Mouse (Mus musculus) retina, embryonic 14.5 days (tissue): ENCODE measurements around the gene Olfr1359.

Experiments
- DNase-seq: peaks from one replicate; pipeline ENCODE4 v3.0.0-alpha.2; 2015; ENCODE audit warnings: low spot score

Olfr1359 gene

DNA sequence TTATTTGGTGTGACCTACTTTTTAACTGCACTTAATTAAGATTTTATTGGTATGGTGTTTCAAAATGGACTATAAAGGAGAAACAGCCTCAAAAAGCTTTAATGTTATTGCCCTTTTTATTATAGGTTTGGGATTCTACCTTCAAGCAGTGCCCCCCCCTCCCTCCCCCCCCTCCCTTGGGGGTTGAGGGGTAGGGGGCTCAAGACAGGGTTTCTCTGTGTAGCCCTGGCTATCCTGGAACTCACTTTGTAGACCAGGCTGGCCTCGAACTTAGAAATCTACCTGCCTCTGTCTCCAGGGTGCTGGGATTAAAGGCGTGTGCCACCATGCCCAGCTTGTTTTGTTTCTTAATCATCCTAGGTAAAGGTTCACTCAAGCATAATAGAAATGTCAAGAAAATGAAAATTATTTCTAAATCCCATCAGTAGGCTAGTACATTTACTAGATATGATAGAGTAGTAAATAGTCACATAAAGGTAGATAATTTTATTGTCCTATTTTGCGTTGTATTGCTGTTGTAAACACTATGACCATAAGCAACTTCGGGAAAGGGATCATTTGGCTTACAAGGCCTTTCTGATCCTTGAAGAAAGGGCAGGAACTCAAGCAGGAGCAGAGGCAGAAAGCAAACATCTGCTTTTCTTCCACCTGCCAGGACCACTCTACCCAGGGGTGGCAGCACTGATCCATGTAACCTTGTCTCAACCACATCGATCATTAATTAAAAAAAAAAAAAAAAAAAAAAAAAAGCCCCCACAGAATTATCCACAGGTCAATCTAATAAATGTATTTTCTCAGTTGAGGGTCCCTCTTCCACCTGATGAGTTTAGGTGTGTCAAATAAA is 25.3 kb downstream of the Olfr1359 start:
- DNase-seq: no peak

DNA sequence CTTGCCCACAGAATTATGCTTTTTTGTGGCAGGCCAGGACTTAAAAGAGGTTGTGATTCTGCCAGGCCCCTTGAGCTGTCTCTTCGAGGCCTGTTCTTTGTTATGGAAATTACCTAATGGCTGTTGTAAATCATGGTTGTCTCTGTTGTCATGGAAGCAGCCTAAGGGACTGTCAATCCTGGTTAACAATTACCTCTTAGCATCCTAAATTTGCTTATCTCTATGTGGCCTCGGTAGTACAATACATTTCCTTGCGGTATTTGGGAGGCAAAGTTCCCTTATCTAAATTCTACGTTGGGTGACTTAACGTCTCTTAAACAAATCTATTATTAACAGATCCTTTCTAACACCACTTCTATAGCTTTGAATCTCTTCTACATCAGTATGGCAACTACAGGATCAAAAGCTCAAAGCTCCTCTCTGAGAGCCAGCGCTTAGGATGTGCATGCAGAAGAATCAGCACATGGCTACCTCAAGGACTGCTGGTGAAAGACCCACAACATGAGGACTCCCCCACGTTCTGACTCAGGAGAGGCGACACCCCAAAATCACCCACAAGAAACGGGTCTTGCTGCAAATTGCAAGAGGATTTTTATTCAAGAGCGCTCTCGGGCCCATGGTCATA is 30.1 kb downstream of the Olfr1359 start:
- DNase-seq: no peak

DNA sequence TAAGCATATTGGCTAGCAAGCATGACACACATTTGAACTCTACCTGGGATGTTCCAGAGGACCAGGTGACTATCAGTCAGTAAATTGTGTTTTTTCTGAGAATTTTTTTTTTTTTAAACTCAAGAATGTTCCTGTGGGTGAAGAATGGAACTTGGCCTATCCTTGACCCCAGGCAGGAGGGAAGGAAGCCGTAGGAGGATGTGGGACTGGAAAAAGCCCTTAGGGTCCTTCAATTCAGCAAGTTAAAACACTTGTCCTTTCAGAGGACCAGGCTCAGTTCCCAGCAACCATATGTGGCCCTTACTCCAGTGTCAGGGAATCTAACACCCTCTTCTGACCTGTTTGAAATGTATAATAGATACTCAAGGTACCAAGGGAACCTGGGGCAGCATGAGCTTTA is 31.6 kb downstream of the Olfr1359 start:
- no peak for DNase-seq

DNA sequence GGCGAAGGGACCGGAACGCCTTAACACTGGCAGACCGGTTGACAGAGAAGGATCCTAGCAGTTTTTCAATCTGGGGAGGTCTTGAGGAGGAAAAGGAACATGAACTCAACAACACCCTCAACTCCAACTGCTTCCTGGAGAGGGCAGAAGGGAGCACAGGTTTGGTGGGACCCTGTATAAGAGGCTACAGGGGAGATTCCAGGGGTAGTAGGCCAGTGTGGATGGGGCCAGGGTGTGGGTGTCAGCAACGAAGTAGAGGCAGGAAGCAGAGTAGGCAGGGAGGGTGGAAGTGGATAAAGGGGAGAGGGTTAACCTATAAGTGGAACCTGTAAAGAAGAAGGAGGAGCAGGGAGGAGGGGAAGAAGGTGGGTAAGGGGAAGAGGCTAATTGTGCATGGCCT is 35.6 kb downstream of the Olfr1359 start:
- DNase-seq: peak; percentile 37

DNA sequence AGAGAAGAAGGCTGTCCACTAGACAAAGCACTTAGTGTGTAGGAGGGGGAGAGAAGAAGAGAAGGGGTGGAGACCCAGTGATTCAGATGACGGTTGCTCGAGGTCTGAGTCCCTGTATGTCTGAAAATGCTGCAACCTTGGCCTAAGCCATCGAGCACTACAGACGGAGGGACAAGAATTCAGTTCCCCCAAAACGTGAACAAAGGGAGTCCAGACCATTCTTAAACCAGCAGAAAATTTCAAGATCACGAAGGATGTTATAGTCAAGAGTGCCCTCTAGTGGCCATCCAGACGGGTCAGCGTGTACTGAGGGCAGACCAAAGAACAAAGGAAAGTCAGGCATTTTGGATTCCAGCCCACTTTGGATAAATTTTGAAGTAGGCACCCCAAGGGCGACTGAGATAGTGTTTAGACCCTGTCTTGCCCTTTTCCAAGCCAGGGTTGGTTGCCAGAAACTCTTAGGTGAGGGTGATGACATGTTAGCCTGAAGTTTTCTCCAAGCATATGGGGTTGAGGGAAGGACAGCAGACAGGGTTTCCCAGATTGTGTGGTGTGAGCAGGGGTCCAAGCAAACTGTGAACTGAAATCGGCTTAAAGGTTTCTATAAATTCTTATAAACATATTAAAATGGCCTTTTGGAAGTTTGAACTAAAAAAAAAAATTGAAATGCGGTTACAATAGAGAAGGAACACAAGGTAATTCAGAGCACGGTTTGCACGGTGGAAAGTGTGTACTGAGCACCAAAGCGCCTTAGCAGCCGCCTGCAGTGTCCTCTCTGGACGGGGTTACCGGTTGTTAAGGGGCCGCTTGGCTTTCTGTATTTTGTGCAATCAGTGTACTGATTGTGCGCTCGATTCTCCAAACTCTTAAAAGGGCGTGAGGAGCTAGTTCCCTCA is 36.3 kb downstream of the Olfr1359 start:
- DNase-seq: peak; percentile 98

DNA sequence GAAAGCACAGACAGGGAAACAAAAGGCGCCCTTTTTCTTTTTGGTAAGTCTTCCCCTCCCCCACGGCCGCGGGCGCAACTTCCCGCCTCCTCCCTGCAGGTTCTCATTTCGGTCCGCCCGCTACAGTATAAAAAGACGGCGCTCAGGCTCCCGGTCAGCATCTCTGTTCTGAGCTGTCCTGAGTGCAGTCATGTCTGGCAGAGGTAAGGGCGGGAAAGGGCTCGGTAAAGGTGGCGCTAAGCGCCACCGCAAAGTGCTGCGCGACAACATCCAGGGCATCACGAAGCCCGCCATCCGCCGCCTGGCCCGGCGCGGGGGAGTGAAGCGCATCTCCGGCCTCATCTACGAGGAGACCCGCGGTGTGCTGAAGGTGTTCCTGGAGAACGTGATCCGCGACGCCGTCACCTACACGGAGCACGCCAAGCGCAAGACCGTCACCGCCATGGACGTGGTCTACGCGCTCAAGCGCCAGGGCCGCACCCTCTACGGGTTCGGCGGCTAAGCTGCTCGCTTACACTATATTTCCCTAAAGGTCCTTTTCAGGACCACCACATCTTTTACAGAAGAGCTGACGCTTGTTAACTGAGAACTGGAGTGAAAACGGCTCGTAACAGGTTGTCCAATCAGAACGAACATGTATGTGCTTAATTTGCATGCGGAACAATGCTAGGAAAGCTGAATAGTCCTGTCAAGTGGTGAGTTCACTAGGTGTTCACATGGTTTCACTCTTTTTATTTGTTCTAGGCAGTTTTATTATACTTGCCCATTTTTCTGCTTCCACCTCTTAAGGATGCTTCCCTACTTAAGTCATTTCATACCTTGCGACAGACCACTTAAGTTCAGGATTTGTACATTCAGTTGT is 37.2 kb downstream of the Olfr1359 start, which contains the start of gene Hist1h4j:
Hist1h4j (plus strand) TSS at position 159 of the 862 bp plus-strand sequence.
- DNase-seq: peak; percentile 93

DNA sequence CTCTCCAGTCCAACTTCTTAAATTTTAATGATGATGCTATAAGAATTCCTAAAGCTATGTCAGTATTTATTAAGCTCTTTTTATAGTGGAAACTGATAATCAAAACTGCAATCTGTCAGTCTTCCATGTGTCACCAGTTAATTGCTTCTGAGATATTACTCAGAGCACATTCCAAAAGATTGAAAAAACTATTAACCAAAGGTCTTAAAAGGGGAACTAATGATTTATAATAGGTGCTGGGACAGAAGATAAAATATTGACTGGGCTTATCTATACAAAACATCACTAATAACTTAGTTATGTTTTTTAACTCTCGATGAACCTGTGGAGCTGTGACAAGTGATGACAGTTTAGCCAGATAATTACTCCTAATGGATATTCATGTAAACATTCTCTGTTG is 47.1 kb downstream of the Olfr1359 start:
- DNase-seq: no peak

DNA sequence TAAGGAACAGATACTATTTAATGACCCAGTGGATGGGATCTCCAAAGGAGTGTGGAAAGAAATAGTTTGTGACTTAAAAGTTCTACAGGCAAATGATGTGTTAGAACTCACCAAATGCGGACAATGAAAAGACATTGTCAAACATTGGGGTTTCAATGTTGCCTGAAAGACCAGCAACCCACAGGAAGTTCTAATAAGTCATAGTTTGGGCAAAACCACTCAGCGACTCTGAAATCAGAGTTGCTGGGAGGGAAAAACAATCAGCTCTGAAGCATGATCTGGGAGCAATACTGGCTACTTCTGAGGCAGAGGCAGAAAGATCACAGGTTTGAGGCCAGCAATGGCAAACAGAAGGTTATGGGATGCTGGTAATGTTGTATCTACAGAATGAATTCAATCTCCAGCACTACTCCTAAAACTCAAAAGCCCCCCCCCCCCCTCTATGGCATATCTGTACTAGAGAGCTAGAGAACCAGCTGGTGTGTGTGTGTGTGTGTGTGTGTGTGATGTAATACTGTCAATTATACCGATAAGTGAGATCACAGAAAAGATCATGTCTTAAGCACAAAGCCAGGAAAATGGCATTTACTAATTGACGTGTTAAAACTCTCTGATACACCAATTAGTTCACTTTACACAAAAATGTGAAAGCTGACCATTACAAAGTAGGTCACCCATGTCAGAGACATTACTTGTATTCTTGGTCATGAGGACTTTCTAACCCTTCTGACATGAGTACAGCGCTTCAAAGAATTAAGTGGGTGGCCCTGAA is 51.7 kb downstream of the Olfr1359 start:
- DNase-seq: peak; percentile 66

DNA sequence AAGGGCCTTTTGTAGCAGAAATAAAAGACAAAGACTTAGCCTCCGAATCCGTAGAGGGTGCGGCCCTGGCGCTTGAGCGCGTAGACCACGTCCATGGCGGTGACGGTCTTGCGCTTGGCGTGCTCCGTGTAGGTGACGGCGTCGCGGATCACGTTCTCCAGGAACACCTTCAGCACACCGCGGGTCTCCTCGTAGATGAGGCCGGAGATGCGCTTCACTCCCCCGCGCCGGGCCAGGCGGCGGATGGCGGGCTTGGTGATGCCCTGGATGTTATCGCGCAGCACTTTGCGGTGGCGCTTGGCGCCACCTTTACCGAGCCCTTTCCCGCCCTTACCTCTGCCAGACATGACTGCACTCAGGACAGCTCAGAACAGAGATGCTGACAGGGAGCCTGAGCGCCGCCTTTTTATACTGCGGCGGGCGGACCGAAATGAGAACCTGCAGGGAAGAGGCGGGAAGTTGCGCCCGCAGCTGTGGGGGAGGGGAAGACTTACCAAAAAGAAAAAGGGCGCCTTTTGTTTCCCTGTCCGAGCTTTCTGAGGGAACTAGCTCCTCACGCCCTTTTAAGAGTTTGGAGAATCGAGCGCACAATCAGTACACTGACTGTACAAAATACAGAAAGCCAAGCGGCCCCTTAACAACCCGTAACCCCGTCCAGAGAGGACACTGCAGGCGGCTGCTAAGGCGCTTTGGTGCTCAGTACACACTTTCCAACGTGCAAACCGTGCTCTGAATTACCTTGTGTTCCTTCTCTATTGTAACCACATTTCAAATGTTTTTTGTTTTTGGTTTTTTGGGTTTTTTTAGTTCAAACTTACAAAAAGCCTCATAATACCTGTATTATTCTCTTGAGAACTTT is 52.5 kb downstream of the Olfr1359 start, which contains the start of gene Hist1h4k:
Hist1h4k (minus strand) TSS at position 347 of the 859 bp plus-strand sequence.
- peak; percentile 94 for DNase-seq

DNA sequence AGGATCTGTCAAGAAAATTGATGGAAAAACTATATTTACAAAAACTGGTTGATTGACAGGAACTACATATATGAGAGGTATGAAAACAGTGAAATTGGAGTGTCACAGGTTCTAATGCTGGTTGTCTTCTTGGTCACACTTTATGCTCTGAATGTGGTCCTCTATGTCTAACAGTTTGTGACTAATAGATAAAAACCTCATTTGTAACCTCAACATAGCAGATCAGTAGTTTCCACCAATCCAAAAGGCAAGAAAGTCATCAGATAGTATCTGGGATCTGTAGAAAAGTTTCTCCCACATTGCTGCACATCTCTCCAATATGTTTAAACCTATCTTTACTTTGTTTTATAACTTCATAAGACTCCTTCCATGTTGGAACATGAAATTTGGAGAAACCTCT is 53.5 kb downstream of the Olfr1359 start:
- DNase-seq: no peak

DNA sequence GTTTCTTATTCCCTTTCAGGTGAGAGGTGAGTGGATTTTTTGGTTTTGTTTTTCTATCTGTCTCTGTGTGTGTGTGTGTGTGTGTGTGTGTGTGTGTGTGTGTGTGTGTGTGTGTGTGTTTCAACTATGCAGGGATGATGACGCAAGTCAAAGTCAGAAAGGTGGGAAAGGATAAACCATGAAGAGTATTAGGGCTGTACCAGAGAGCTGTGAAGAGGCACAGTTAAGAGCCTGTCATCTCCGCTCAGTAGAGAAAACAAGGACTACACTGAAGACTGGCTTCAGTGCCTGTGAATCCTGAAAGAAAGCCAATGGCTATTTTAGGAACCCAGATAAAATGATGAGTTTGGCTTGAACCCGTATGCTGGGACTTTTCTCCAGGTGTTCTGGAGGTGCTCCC is 53.9 kb downstream of the Olfr1359 start:
- DNase-seq: no peak

DNA sequence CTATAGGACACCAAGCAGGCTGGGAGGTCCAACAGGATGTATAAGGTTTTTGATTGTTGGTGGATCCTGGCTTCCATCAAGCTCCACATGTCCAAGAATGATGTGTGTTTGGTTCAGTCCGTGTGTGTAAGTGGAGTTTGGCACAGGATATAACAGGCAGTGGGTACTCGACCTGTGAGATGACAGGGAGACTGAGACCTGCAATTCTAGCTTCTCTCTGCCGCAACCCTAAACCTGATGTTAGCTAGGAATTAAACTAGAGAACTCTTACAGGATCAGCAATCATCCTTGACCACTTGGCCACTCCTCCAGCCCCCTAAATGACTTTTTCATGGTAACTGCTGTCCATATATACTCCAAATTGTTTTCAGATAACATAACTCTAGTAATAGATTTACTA is 54.4 kb downstream of the Olfr1359 start:
- no peak for DNase-seq

DNA sequence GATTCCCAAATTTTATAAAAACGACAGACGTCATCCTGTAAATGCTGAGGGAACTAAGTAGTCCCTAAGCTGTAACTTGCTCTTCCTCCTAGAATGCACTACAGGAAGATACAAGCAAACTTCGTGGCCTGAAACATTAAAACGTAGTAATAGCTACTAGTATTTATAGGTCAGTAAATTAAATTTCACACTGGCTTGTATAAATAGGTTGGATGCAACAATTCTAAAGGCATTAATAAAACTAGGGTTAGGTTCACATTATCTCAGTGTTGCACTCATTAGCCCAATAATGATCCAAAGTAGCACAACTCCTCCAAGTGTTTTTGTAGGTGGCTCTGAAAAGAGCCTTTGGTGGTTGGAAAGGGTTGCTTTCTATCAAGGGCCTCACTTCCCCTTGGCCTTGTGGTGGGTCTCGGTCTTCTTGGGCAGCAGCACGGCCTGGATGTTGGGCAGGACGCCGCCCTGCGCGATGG is 55.2 kb downstream of the Olfr1359 start:
- peak; percentile 57 for DNase-seq

DNA sequence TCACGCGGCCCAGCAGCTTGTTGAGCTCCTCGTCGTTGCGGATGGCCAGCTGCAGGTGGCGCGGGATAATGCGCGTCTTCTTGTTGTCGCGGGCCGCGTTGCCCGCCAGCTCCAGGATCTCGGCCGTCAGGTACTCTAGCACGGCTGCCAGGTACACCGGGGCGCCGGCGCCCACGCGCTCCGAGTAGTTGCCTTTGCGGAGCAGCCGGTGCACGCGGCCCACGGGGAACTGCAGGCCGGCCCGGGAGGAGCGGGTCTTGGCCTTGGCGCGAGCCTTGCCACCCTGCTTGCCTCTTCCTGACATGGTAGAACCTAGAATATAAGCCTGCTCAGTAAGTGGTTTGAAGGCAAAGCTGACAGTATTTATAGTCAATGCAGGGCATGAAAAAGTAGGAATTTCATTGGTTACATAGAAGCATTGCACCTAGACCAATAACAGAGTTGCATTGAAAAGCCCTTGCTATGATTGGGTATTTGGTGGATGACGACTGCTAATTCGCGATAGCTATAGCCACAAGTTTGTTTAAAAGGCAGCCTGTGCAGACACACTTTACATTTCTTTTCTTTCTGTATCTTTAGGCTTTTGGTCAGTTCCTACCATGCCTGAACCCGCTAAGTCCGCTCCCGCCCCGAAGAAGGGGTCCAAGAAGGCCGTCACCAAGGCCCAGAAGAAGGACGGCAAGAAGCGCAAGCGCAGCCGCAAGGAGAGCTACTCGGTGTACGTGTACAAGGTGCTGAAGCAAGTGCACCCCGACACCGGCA is 55.8 kb downstream of the Olfr1359 start, which contains the start of the genes Hist1h2ak and Hist1h2bn:
Hist1h2ak (minus strand) TSS at position 304 of the 762 bp plus-strand sequence.
Hist1h2bn (plus strand) TSS at position 600 of the 762 bp plus-strand sequence.
- DNase-seq: peak; percentile 94

DNA sequence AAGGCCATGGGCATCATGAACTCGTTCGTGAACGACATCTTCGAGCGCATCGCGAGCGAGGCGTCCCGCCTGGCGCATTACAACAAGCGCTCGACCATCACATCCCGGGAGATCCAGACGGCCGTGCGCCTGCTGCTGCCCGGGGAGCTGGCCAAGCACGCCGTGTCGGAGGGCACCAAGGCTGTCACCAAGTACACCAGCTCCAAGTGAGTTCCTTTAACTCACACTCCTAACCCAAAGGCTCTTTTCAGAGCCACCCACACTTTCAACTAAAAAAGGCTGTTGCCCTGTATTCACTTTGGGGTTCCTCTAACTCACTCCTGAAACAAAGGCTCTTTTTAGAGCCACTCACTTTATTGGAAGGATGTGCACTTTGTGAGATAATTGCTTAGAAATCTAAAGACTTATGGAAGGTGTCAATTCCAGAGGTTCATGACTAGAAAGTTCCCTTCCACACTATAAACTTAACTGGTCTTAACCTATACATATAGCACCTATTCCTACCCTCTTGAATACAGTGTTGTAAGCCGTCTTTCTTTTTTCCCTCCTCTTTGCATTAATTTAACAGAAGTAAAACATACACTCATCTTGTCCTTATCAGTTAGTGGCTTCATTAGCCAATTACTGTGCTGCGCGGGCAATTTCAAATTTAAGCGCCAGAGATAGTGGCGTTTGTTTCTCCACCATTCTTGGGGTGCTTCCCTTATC is 56.5 kb downstream of the Olfr1359 start:
- peak; percentile 72 for DNase-seq

DNA sequence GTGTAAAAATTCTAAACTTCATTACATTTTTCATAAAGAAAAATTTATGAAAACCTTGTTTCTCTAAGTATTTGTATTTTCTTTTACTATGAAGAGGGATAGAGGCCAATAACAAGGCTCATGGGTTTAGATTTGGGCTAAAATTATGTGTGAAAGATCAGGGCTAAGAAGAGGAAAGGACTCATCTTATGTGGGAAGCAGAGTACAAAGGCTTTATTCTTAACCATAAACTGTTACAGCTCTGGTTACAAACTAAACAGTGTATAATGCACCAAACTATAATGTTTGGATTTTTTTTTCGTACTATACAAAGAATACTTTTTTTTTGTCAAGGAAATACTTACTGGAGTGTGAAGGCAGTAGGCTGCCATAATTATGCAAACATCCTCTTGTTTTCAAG is 57.8 kb downstream of the Olfr1359 start:
- DNase-seq: no peak
